Mouse (Mus musculus) ES-CJ7 (cell line): ENCODE measurements at regions not wholly inside any gene's neighbourhood (a gene's known extent, or its start where the extent isn't known, plus 50 kb on each side); places are given as distances from the start of the nearest gene placed in this dataset.
A peak's percentile ranks its signal among the peaks of the same experiment; 100 is the strongest.
"Not testable (repeated sequence)": the region's sequence is repeated elsewhere in the genome, so short reads cannot be mapped to it uniquely, and the experiment has no call there.

Experiments
- DNase-seq: peaks from one replicate; pipeline ENCODE4 v3.0.0; 2011; ENCODE audit warnings: low read depth, low spot score

GRCm38 (mm10) chrX:93888480-93888879 is 56.5 kb upstream of the Pdk3 start:
- DNase-seq = no peak

DNA sequence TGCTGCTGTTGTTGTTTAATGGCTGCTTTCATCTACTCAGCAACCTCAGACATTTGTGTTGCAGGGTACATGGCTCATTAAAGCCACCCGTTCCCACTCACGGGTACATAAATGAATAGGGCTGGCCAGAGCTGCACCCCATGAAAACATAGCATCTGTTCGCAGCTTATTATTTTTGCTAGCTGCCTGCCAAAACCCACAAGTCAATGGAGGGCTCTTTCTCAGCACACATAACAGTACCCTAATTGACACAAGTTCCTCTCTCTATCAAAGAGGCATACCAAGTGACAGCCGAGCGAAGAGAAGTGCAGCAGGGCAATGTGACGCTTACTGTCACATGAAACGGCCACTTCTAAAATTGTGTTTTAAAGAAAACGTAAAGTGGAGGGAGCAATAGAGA is 57.0 kb upstream of the Pdk3 start:
- DNase-seq = no peak

DNA sequence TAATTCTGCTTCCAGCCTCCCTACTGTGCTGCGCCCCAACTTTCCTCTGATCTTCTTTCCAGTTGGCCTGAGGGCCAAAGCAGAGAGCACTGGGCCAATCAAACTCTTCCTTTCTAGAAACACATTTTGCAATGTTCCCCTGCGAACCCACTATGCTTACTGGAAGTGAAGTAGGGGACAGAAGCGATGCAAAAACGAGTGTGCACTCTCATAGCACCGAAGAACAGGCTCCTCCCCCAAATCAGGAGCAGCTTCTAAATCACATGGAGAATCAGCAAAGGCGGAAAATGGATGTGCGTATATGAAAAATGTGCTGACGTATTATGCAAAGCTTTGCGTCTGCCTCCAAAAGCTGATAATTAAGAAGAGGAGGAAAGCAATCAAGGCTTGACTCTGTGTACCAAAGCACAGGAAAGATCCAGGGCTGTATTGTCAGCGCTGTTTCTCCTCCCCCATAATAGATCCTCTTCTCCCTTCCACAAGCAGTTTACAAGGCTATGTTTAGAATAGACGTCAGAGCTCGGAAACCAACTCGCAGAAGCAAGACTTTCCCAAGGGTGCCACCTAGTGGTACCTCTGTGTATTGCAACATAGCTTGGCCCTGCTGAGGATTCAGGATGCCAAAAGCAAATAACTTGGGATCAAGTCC is 57.5 kb upstream of the Pdk3 start:
- peak; percentile 54 for DNase-seq

DNA sequence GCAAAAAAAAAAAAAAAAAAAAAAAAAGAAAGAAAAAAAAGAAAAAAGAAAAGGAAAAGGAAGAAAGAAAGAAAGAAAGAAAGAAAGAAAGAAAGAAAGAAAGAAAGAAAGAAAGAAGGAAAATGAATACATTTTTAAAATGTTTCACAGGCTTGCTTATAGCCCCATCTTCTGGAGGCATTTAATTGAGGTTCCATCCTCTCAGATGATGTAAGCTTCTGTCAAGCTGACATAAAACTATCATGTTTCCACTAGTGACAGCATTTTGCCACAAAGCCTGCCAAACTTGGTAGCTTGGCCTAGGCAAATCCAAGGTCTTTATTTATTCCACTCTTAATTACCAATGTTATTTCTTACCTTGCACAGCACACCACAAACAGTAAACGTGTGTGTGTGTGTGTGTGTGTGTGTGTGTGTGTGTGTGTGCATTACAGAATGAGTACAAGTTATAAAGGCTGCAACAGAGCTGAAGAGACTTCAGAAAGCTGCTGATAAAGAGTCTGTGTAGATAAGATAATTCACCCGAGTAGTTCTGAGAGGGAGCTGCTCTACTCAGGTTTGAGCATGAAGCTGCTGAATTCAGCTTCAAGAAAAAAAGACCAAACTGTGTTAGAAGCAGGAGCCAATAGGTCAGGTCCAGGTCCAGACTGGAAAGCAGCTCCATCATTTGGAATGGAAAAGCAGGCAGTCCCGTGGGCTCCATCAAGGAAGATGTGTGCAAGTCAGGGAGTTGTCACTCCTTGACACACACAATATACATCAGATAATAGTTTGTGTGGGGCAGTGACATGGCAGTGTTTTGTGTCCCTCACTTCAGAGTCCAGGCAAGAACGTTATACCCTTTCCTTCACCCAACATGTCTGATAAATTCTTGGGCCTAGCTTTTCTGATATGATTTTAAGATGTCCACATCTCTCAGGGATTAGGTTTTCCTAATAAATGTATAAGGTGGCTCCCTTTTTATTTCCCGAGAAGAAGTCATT is 65.1 kb upstream of the Pdk3 start:
- no peak for DNase-seq

DNA sequence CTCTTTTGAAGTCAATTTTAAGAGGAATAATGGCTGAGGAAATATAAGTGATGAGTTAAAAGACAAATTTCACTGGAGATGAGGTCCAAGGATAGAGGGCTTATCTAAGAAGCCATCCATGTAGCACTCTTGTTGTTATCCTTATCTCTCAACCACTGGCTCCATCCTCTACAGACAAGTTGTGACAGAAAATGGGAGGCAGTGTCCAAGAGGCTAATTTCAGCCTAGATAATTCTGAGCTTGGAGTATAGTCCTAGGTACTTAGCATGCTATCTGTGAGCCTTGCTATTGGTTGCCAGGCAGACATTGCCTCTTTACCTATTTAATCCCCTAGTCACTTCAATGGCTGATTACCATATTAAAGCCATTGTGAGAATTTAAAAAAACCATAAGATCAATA is 65.2 kb upstream of the AU015836 start:
- no peak for DNase-seq

GRCm38 (mm10) chrX:93905531-93905930 is 62.9 kb upstream of the AU015836 start:
- no peak for DNase-seq

GRCm38 (mm10) chrX:93911087-93911840 is 57.2 kb upstream of the AU015836 start:
- peak; percentile 75 for DNase-seq

DNA sequence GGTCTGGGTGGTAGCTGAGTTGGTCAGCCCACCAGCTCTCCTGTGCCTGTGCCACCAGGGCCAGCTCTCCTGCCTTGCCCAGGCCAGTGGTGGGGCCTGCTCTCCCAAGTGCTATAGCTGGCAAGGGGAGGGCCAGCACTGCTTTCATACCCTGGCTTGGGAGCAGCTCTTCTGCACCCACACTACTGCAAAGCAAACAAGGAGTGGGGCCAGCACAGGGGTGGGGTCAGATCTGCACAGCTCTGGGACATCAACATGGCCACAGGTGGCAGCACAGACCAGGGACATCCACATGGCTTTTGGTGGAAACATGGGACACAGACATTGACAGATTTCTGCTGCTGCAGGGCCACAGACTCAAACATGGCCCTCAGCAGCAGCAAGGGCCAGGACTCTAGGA is 52.9 kb upstream of the AU015836 start:
- no peak for DNase-seq

GRCm38 (mm10) chrX:93917367-93917766 is 51.1 kb upstream of the AU015836 start:
- not testable (repeated sequence) for DNase-seq
